Mouse (Mus musculus): ENCODE results near the gene Myt1l.

DNA sequence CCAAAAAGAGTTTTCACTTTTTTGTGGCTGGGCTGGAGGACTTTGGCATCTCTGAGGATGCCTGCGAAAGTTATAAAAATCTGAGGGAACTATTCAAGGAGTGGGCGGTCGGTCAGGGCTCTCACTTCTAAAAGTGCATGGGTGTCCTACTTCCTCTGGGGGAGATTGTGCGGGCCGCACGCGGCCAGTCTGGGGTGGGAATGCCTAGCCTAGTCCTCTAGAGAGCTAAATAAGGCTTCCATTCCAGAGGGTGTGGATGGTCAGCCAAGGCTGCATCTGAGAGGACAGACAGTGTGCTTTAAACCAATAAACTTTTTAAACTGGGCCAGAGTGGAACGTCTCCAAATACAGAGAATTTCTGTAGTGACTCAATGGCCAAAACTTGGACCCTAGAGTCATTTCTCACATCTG, 411.1 kb downstream of the Myt1l start:
- TF ChIP-seq CTCF (IDR thresholded peaks at IDR 0.05; ENCODE audit: low read depth, low read length) (no peak), POLR2A (IDR thresholded peaks at IDR 0.05; ENCODE audit: extremely low read depth, insufficient read depth, low read length) (no peak)

All from liver, adult 2 months (tissue).